Mouse (Mus musculus) kidney, adult 2 months (tissue): ENCODE measurements around the gene Best2.

Experiments used
- CTCF ChIP-seq: fragments of 200-500 bp; conservative IDR thresholded peaks from 2 replicates; pipeline ENCODE4 v1.5.1; 2011; ENCODE audit warnings: low read depth, mild to moderate bottlenecking, control low read depth, low read length, moderate library complexity, mixed read lengths; ENCODE audit not compliant: insufficient read depth, insufficient read length
- POLR2A ChIP-seq: fragments of 200-500 bp; IDR thresholded peaks from one replicate; pipeline ENCODE4 v1.6.1; 2011; ENCODE audit warnings: low read depth, low read length, control low read depth

DNA sequence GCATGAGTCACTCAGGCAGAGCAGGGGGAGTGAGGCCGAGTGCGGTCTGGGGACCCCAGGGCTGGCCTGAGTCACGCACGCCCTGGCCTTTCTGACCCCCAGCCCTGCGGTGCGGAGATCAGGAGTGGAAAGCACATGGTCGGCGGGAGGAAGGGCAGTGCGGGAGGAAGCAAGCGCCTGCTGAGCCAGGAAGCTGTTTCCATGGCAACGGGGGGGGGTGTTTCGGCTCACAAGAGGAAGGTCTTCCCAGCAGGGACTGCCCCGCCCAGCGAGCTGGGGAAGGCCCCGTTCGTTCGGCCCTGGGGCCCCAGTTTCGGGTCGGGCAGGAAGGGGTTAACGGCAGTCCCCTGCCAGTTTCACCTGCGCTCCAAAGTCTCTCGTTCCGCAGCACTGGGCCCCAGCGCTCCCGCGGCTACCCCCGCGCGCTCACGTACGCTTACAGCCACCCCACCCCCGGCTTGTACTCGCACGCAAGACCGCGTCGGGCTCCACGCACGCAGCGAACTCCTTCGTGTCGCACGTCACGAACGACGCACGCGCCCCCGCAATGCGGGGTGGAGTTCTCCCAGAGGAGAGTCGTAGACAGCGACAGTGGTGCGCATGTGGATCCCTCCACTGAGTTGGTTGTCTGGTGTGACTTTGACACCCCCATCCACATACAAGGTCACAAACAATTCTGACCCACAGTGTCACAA is 28.5 kb downstream of the Best2 start:
- TF ChIP-seq CTCF (no peak), POLR2A (no peak)
